Mouse (Mus musculus) midbrain, embryonic 11.5 days (tissue): ENCODE measurements around the gene Trip12. TPM values are rescaled to one million over a fixed set of nuclear protein-coding genes. Genes with fewer than 3 reads are reported as not detected.

Experiments used
- ATAC-seq: fragments of 200-750 bp; cut with Nextera tagmentation; 2 replicates; pipeline ENCODE4 v1.8.0; 2017; ENCODE audit warnings: moderate TSS enrichment, moderate library complexity; ENCODE audit not compliant: low FRiP score
- DNase-seq: peaks from one replicate; pipeline ENCODE4 v3.0.0; 2015; ENCODE audit warnings: low spot score; ENCODE audit errors: missing footprints
- H3K27ac ChIP-seq: fragments of 300-500 bp; sonication (generic); 2 replicates; pipeline ENCODE4 v1.5.1; 2014; ENCODE audit warnings: low read depth, low read length
- H3K27me3 ChIP-seq: fragments of 300-500 bp; sonication (generic); 2 replicates; pipeline ENCODE4 v1.6.1; 2014; ENCODE audit warnings: mild to moderate bottlenecking, low read length, moderate library complexity, mixed read lengths; ENCODE audit not compliant: control insufficient read depth, insufficient read depth
- H3K36me3 ChIP-seq: fragments of 300-500 bp; sonication (generic); 2 replicates; pipeline ENCODE4 v1.6.1; 2014; ENCODE audit warnings: mild to moderate bottlenecking, low read length, moderate library complexity, mixed read lengths; ENCODE audit not compliant: control insufficient read depth, insufficient read depth
- H3K4me1 ChIP-seq: fragments of 300-500 bp; sonication (generic); 2 replicates; pipeline ENCODE4 v1.6.1; 2014; ENCODE audit warnings: low read length; ENCODE audit not compliant: control insufficient read depth, insufficient read depth
- H3K4me2 ChIP-seq: fragments of 300-500 bp; sonication (generic); 2 replicates; pipeline ENCODE4 v1.6.1; 2014; ENCODE audit warnings: mild to moderate bottlenecking, moderate library complexity
- H3K4me3 ChIP-seq: fragments of 300-500 bp; sonication (generic); 2 replicates; pipeline ENCODE4 v1.5.1; 2014; ENCODE audit warnings: low read depth, low read length
- H3K9ac ChIP-seq: fragments of 300-500 bp; sonication (generic); 2 replicates; pipeline ENCODE4 v1.6.1; 2014; ENCODE audit warnings: low read length
- H3K9me3 ChIP-seq: fragments of 300-500 bp; sonication (generic); 2 replicates; pipeline ENCODE4 v1.6.1; 2016; ENCODE audit warnings: low read length; ENCODE audit not compliant: control insufficient read depth
- whole genome bisulfite sequencing: fragments of 180-500 bp; shearing (Covaris S2); extraction: QIAGEN DNeasy Blood & Tissue Kit; methylation state at CpG from one replicate; pipeline ENCODE4 v1.1.7; 2014; 5-methylcytosine and 5-hydroxymethylcytosine counted together
- polyA plus RNA-seq: library from polyadenylated mRNA; unstranded; fragments of >200 nt; fragmentation: Nextera tagmentation; extraction: Ambion mirVana; gene quantifications from 2 replicates; pipeline ENCODE4 v1.2.1, GENCODE M21; 2014

Trip12 gene
- polyA plus RNA-seq, 1 experiment from 2014 or later: 99.4 TPM

GRCm38 (mm10) chr1:84851512-84852235, 11.4 kb upstream of the Trip12 start:
- no peak overlapping the region for H3K27ac ChIP-seq
- H3K4me2 ChIP-seq: no peak overlapping the region
- H3K4me1 ChIP-seq: peaks cover 8% of the 10 kb centered on the region
- 25% methylated on average over 9 of the region's 9 CpGs for WGBS
- H3K4me3 ChIP-seq: no peak overlapping the region
- H3K9ac ChIP-seq: no peak overlapping the region
- H3K36me3 ChIP-seq: no peaks in the 10 kb centered on the region; the same call in 1 of the 2 replicates
- DNase-seq: peak; percentile 84
- H3K9me3 ChIP-seq: no peaks in the 10 kb centered on the region
- H3K27me3 ChIP-seq: no peaks in the 10 kb centered on the region
- peak; percentile 43; the same call in 1 of the 2 replicates for ATAC-seq

- Histone ChIP-seq H3K4me2 (no peak overlapping the region), H3K4me1 (peaks cover 8% of the 10 kb centered on the region), H3K27me3 (no peaks in the 10 kb centered on the region), H3K36me3 (no peaks in the 10 kb centered on the region; the same call in 1 of the 2 replicates), H3K9ac (no peak overlapping the region), H3K9me3 (no peaks in the 10 kb centered on the region), H3K4me3 (no peak overlapping the region), H3K27ac (no peak overlapping the region)
- DNase-seq (no peak), ATAC-seq (no peak)
- 93% methylated on average over 7 of the region's 7 CpGs for WGBS
Measured at GRCm38 (mm10) chr1:84850471-84850870, 10.2 kb upstream of the Trip12 start.

- peak; percentile 71 for DNase-seq
- H3K4me3 ChIP-seq: no peak overlapping the region
- no peak overlapping the region for H3K4me2 ChIP-seq
- peaks cover 8% of the 10 kb centered on the region for H3K4me1 ChIP-seq
- H3K9ac ChIP-seq: no peak overlapping the region
- WGBS: 93% methylated on average over 7 of the region's 7 CpGs
- H3K36me3 ChIP-seq: no peaks in the 10 kb centered on the region; the same call in 1 of the 2 replicates
- no peaks in the 10 kb centered on the region for H3K9me3 ChIP-seq
- no peak overlapping the region for H3K27ac ChIP-seq
- no peaks in the 10 kb centered on the region for H3K27me3 ChIP-seq
- ATAC-seq: no peak
Measured at GRCm38 (mm10) chr1:84849804-84850203, 9.5 kb upstream of the Trip12 start.

- Histone ChIP-seq H3K9ac (no peak overlapping the region), H3K4me1 (peaks cover 8% of the 10 kb centered on the region), H3K4me3 (no peak overlapping the region), H3K4me2 (no peak overlapping the region), H3K27me3 (no peaks in the 10 kb centered on the region), H3K36me3 (no peaks in the 10 kb centered on the region; the same call in 1 of the 2 replicates), H3K27ac (no peak overlapping the region), H3K9me3 (no peaks in the 10 kb centered on the region)
- WGBS: 95% methylated on average over 6 of the region's 6 CpGs
- DNase-seq: peak; percentile 72
- ATAC-seq: no peak
Measured at GRCm38 (mm10) chr1:84848801-84849455, 8.6 kb upstream of the Trip12 start.

GRCm38 (mm10) chr1:84848335-84848734, 8.0 kb upstream of the Trip12 start:
- no peak for ATAC-seq
- H3K9me3 ChIP-seq: no peaks in the 10 kb centered on the region

GRCm38 (mm10) chr1:84847698-84848097, 7.4 kb upstream of the Trip12 start:
- Histone ChIP-seq H3K9me3 (no peaks in the 10 kb centered on the region), H3K27me3 (no peaks in the 10 kb centered on the region), H3K4me3 (no peak overlapping the region), H3K9ac (no peak overlapping the region), H3K4me2 (no peak overlapping the region), H3K4me1 (peaks cover 8% of the 10 kb centered on the region), H3K36me3 (no peaks in the 10 kb centered on the region; the same call in 1 of the 2 replicates), H3K27ac (no peak overlapping the region)
- ATAC-seq: no peak
- 94% methylated on average over 7 of the region's 7 CpGs for WGBS
- peak; percentile 39 for DNase-seq

More at GRCm38 (mm10) chr1:84848335-84848734, 8.0 kb upstream of the Trip12 start:
- H3K4me1 ChIP-seq: peaks cover 8% of the 10 kb centered on the region
- H3K27me3 ChIP-seq: no peaks in the 10 kb centered on the region
- no peak overlapping the region for H3K4me3 ChIP-seq
- H3K4me2 ChIP-seq: no peak overlapping the region
- peak; percentile 17 for DNase-seq
- no peaks in the 10 kb centered on the region; the same call in 1 of the 2 replicates for H3K36me3 ChIP-seq
- no peak overlapping the region for H3K27ac ChIP-seq
- WGBS: 95% methylated on average over 3 of the region's 3 CpGs
- no peak overlapping the region for H3K9ac ChIP-seq

GRCm38 (mm10) chr1:84843366-84843765, 3.0 kb upstream of the Trip12 start:
- Histone ChIP-seq H3K9ac (no peak overlapping the region), H3K27me3 (no peaks in the 10 kb centered on the region), H3K27ac (no peak overlapping the region), H3K4me3 (no peak overlapping the region), H3K36me3 (no peaks in the 10 kb centered on the region; the same call in 1 of the 2 replicates), H3K4me1 (0 out of 2 replicates have a peak, but pooled peaks cover 3% of the 10 kb centered on the region), H3K9me3 (no peaks in the 10 kb centered on the region), H3K4me2 (no peak overlapping the region)
- ATAC-seq: no peak
- peak; percentile 67 for DNase-seq
- WGBS: 88% methylated on average over 2 of the region's 2 CpGs

GRCm38 (mm10) chr1:84841061-84841460, 745 bp upstream of the Trip12 start:
- no peak for ATAC-seq
- peak overlapping the region; percentile 89 for H3K27ac ChIP-seq
- H3K27me3 ChIP-seq: no peaks in the 10 kb centered on the region

More at GRCm38 (mm10) chr1:84841061-84841460, 745 bp upstream of the Trip12 start:
- WGBS: 71% methylated on average over 3 of the region's 3 CpGs
- no peak for DNase-seq
- Histone ChIP-seq H3K36me3 (no peaks in the 10 kb centered on the region), H3K4me1 (peaks cover 6% of the 10 kb centered on the region; the same call in 1 of the 2 replicates), H3K9ac (peak overlapping the region; percentile 97; the same call in 1 of the 2 replicates), H3K9me3 (no peaks in the 10 kb centered on the region), H3K4me2 (peak overlapping the region; percentile 73), H3K4me3 (peak overlapping the region; percentile 97)
